ENCODE assay signal across 9 mouse cellular contexts in genomic region chr4:150889955-150890315, GRCm38 (mm10). TPM values are rescaled to one million over a fixed set of nuclear protein-coding genes. Genes with fewer than 3 reads are reported as not detected.
DNase-seq lines count a peak whose midpoint lies in the region; ATAC-seq lines count a peak whose summit lies in the region.
"Had no signal": no experiment of that assay in that cellular context is flagged by ENCODE, and none has a peak within 500 bp of the region (broad histone marks: within the 10 kb centered on the region; RNA-seq: fewer than 3 reads in every experiment).

No protein-coding gene starts in this region.

- peak overlapping the region; percentile 35 for H3K4me2 ChIP-seq in neural tube, embryonic 13.5 days
- H3K4me2 ChIP-seq in limb, embryonic 13.5 days (replicated peaks): peak overlapping the region; percentile 51
- H3K4me2 ChIP-seq in stomach, embryonic 14.5 days (replicated peaks; ENCODE audit: low read depth, low read length): peak overlapping the region; percentile 17

- 50% methylated on average over 13 of the region's 13 CpGs for WGBS in neural tube, embryonic 13.5 days
- 36% methylated on average over 13 of the region's 13 CpGs for WGBS in limb, embryonic 13.5 days
- WGBS in stomach, embryonic 14.5 days: 37% methylated on average over 13 of the region's 13 CpGs

- peaks cover 16% of the 10 kb centered on the region for H3K4me1 ChIP-seq in neural tube, embryonic 13.5 days (replicated peaks)
- H3K4me1 ChIP-seq in limb, embryonic 13.5 days: peaks cover 31% of the 10 kb centered on the region
- H3K4me1 ChIP-seq in stomach, embryonic 14.5 days (ENCODE audit: control insufficient read depth, insufficient read depth, low read length): peaks cover 11% of the 10 kb centered on the region

- ATAC-seq in neural tube, embryonic 13.5 days (ENCODE audit: low read depth): no peak
- ATAC-seq in limb, embryonic 13.5 days (ENCODE audit: low FRiP score, low read depth): 0 out of 2 replicates have a peak, but pooled peaks have one; percentile 29
- no peak for ATAC-seq in stomach, embryonic 14.5 days (ENCODE audit: insufficient number of reproducible peaks, insufficient read depth, low FRiP score, low read depth)

- H3K9ac ChIP-seq in neural tube, embryonic 13.5 days: no peak overlapping the region
- 0 out of 2 replicates have a peak overlapping the region, but pooled peaks have one; percentile 8 for H3K9ac ChIP-seq in limb, embryonic 13.5 days
- H3K9ac ChIP-seq in stomach, embryonic 14.5 days (replicated peaks; ENCODE audit: low read depth, low read length): no peak overlapping the region

- H3K27ac ChIP-seq in neural tube, embryonic 13.5 days (replicated peaks): 0 out of 2 replicates have a peak overlapping the region, but pooled peaks have one; percentile 14
- H3K27ac ChIP-seq in limb, embryonic 13.5 days: peak overlapping the region; percentile 76
- H3K27ac ChIP-seq in stomach, embryonic 14.5 days (ENCODE audit: low read length): peak overlapping the region; percentile 53; the same call in 1 of the 2 replicates
- H3K27ac ChIP-seq: macrophage had no signal

- no peak overlapping the region for H3K4me3 ChIP-seq in neural tube, embryonic 13.5 days
- H3K4me3 ChIP-seq in limb, embryonic 13.5 days: peak overlapping the region; percentile 8; the same call in 1 of the 2 replicates
- H3K4me3 ChIP-seq in stomach, embryonic 14.5 days (ENCODE audit: low read depth, low read length): no peak overlapping the region

- no peaks in the 10 kb centered on the region for H3K36me3 ChIP-seq in neural tube, embryonic 13.5 days
- no peaks in the 10 kb centered on the region for H3K36me3 ChIP-seq in limb, embryonic 13.5 days
- H3K36me3 ChIP-seq in stomach, embryonic 14.5 days (ENCODE audit: control insufficient read depth, insufficient read depth, low read length): no peaks in the 10 kb centered on the region

- no peaks in the 10 kb centered on the region for H3K9me3 ChIP-seq in neural tube, embryonic 13.5 days
- no peaks in the 10 kb centered on the region for H3K9me3 ChIP-seq in limb, embryonic 13.5 days
- no peaks in the 10 kb centered on the region for H3K9me3 ChIP-seq in stomach, embryonic 14.5 days (ENCODE audit: control insufficient read depth, low read depth, low read length)

- no peaks in the 10 kb centered on the region for H3K27me3 ChIP-seq in neural tube, embryonic 13.5 days
- no peaks in the 10 kb centered on the region for H3K27me3 ChIP-seq in limb, embryonic 13.5 days
- no peaks in the 10 kb centered on the region for H3K27me3 ChIP-seq in stomach, embryonic 14.5 days (ENCODE audit: control insufficient read depth, insufficient read depth, low read length)

- DNase-seq in cerebellum, postnatal 10 days: peak; percentile 51 to 57
- no peak for DNase-seq in cerebellum, adult 18-20 months
- DNase-seq in neural tube, embryonic 10.5 days (ENCODE audit: extremely low spot score, low spot score): no peak
- no peak for DNase-seq in layer of hippocampus, postnatal 10 days (ENCODE audit: low spot score in 2 of 2)
- no peak for DNase-seq in ovary, postnatal 14 days (ENCODE audit: low spot score)

RNA-seq across cellular contexts. Expression of gene Park7, which starts 24.3 kb away (rescaled TPM):
- 369 and 374 TPM in 2 replicates for polyA plus RNA-seq in neural tube, embryonic 13.5 days (2015; fragmentation: Nextera tagmentation; extraction: Ambion mirVana)
- 411 and 442 TPM in 2 replicates for polyA plus RNA-seq in limb, embryonic 13.5 days (2015; fragmentation: Nextera tagmentation; extraction: Ambion mirVana)
- 439 and 440 TPM in 2 replicates for polyA plus RNA-seq in stomach, embryonic 14.5 days (2014; fragmentation: Nextera tagmentation; extraction: Ambion mirVana)
- total RNA-seq in layer of hippocampus, postnatal 10 days (2021): 100 to 1,000 TPM; 253 to 269 TPM

RNA-seq across cellular contexts. Expression of gene Tnfrsf9, which starts 24.4 kb away (rescaled TPM):
- polyA plus RNA-seq in neural tube, embryonic 13.5 days (2015; fragmentation: Nextera tagmentation; extraction: Ambion mirVana): 0.29 and 0.50 TPM in 2 replicates
- polyA plus RNA-seq in limb, embryonic 13.5 days (2015; fragmentation: Nextera tagmentation; extraction: Ambion mirVana): 0.40 and 0.51 TPM in 2 replicates
- polyA plus RNA-seq in stomach, embryonic 14.5 days (2014; fragmentation: Nextera tagmentation; extraction: Ambion mirVana): 0.80 and 0.97 TPM in 2 replicates
- total RNA-seq in layer of hippocampus, postnatal 10 days (2021): under 1 TPM; 0.38 to 0.39 TPM

RNA-seq across cellular contexts. Expression of gene Errfi1, which starts 36.2 kb away (rescaled TPM):
- polyA plus RNA-seq in neural tube, embryonic 13.5 days (2015; fragmentation: Nextera tagmentation; extraction: Ambion mirVana): 57.9 and 60.4 TPM in 2 replicates
- 22.5 and 24.3 TPM in 2 replicates for polyA plus RNA-seq in limb, embryonic 13.5 days (2015; fragmentation: Nextera tagmentation; extraction: Ambion mirVana)
- 36.4 and 37.3 TPM in 2 replicates for polyA plus RNA-seq in stomach, embryonic 14.5 days (2014; fragmentation: Nextera tagmentation; extraction: Ambion mirVana)
- 10 to 100 TPM; 25.3 to 31.0 TPM for total RNA-seq in layer of hippocampus, postnatal 10 days (2021)

Comparison
In these comparisons a context has a peak if more than half of its experiments do, and no peak if none do; other contexts are left out.
1. DNase-seq: peak in cerebellum, postnatal 10 days (2 of 2); none in cerebellum, adult 18-20 months (0 of 2), neural tube, embryonic 10.5 days (single experiment), layer of hippocampus, postnatal 10 days (0 of 2) and ovary, postnatal 14 days (single experiment).
2. H3K27ac ChIP-seq: peak in every context shown above with its lines; median percentile 76 in limb, embryonic 13.5 days; 53 in stomach, embryonic 14.5 days; 14 in neural tube, embryonic 13.5 days.
3. Peak in every context shown above with its lines, with median percentiles within 50 percentile points of each other: H3K4me2 ChIP-seq.